Mouse (Mus musculus): ENCODE measurements at regions not wholly inside any gene's neighbourhood (a gene's known extent, or its start where the extent isn't known, plus 50 kb on each side); places are given as distances from the start of the nearest gene placed in this dataset.

DNA sequence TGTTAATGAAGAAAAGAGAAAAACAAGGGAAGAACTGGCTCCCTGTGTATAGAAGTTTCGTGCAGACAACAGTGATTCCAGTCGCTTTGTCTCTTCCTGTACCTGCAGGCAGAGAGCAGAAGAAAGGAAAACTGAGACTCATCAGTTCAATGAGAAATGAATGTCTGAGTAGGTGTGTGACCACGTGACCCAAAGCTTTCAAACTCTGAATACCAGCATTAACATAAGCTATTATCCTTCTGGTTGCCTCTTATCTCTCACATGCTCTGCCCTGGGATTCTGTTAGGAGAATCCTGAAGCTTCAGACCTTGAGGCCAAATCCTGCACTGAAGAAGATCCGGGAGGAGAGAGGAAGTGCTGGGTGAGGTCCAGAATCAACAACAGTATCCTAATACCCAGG lies 91.1 kb upstream of the Jun start:
- TF ChIP-seq POLR2A (IDR thresholded peaks at IDR 0.05; ENCODE audit: low read depth, low read length) (no peak), CTCF (IDR thresholded peaks at IDR 0.05; ENCODE audit: extremely low read depth, insufficient read length, insufficient replicate concordance, low read depth, low read length) (no peak)
- no peak overlapping the region for H3K4me3 ChIP-seq (ENCODE audit: low read depth, low read length)
- peaks cover 12% of the 10 kb centered on the region; the same call in 1 of the 2 replicates for H3K4me1 ChIP-seq (ENCODE audit: control insufficient read depth, insufficient read depth, insufficient read length, low read length)
- no peaks in the 10 kb centered on the region for H3K27me3 ChIP-seq (ENCODE audit: control insufficient read depth, insufficient read depth, low read length)
- H3K36me3 ChIP-seq (ENCODE audit: control insufficient read depth, insufficient read depth, low read length): no peaks in the 10 kb centered on the region
- 55% methylated on average over 4 of the region's 4 CpGs for WGBS
- H3K27ac ChIP-seq (ENCODE audit: insufficient read depth, low read depth, low read length): no peak overlapping the region

DNA sequence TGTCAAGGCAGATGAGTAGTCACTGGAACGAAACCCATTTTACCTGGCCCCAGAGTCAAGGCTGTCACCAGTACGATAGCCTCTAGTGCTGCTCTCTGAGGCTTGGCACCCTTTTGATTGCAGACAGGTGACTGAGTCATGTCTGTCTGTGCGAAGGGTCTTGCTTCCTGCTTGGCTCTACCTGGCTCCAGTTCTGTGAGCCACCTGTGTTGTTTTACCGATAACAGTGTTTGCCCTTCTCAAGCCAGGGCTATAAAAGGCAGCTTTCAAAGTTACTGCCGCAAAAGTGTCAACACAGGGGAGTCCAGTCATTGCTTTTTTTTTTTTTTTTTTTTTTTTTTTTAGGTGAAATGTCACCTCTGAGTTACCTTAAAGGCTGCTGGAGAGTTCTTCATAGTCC lies 91.6 kb upstream of the Jun start:
- Histone ChIP-seq H3K36me3 (ENCODE audit: control insufficient read depth, insufficient read depth, low read length) (no peaks in the 10 kb centered on the region), H3K27me3 (ENCODE audit: control insufficient read depth, insufficient read depth, low read length) (no peaks in the 10 kb centered on the region), H3K27ac (ENCODE audit: insufficient read depth, low read depth, low read length) (no peak overlapping the region), H3K4me3 (ENCODE audit: low read depth, low read length) (no peak overlapping the region), H3K4me1 (ENCODE audit: control insufficient read depth, insufficient read depth, insufficient read length, low read length) (peaks cover 12% of the 10 kb centered on the region; the same call in 1 of the 2 replicates)
- WGBS: 25% methylated on average over 5 of the region's 5 CpGs
- TF ChIP-seq POLR2A (IDR thresholded peaks at IDR 0.05; ENCODE audit: low read depth, low read length) (no peak), CTCF (IDR thresholded peaks at IDR 0.05; ENCODE audit: extremely low read depth, insufficient read length, insufficient replicate concordance, low read depth, low read length) (no peak)

GRCm38 (mm10) chr4:95144440-95144839 lies 92.4 kb upstream of the Jun start:
- TF ChIP-seq CTCF (IDR thresholded peaks at IDR 0.05; ENCODE audit: extremely low read depth, insufficient read length, insufficient replicate concordance, low read depth, low read length) (no peak), POLR2A (IDR thresholded peaks at IDR 0.05; ENCODE audit: low read depth, low read length) (no peak)
- Histone ChIP-seq H3K4me1 (ENCODE audit: control insufficient read depth, insufficient read depth, insufficient read length, low read length) (peaks cover 12% of the 10 kb centered on the region; the same call in 1 of the 2 replicates), H3K27me3 (ENCODE audit: control insufficient read depth, insufficient read depth, low read length) (no peaks in the 10 kb centered on the region), H3K4me3 (ENCODE audit: low read depth, low read length) (no peak overlapping the region), H3K36me3 (ENCODE audit: control insufficient read depth, insufficient read depth, low read length) (no peaks in the 10 kb centered on the region), H3K27ac (ENCODE audit: insufficient read depth, low read depth, low read length) (no peak overlapping the region)

GRCm38 (mm10) chr4:95146268-95146667 lies 94.2 kb upstream of the Jun start:
- TF ChIP-seq CTCF (IDR thresholded peaks at IDR 0.05; ENCODE audit: extremely low read depth, insufficient read length, insufficient replicate concordance, low read depth, low read length) (no peak), POLR2A (IDR thresholded peaks at IDR 0.05; ENCODE audit: low read depth, low read length) (no peak)
- WGBS: 61% methylated on average over 5 of the region's 5 CpGs
- no peaks in the 10 kb centered on the region for H3K27me3 ChIP-seq (ENCODE audit: control insufficient read depth, insufficient read depth, low read length)
- H3K36me3 ChIP-seq (ENCODE audit: control insufficient read depth, insufficient read depth, low read length): no peaks in the 10 kb centered on the region
- H3K27ac ChIP-seq (ENCODE audit: insufficient read depth, low read depth, low read length): no peak overlapping the region
- H3K4me1 ChIP-seq (ENCODE audit: control insufficient read depth, insufficient read depth, insufficient read length, low read length): peaks cover 8% of the 10 kb centered on the region; the same call in 1 of the 2 replicates
- H3K4me3 ChIP-seq (ENCODE audit: low read depth, low read length): no peak overlapping the region

GRCm38 (mm10) chr4:95148665-95149064 lies 96.6 kb upstream of the Jun start:
- H3K4me1 ChIP-seq (ENCODE audit: control insufficient read depth, insufficient read depth, insufficient read length, low read length): peaks cover 3% of the 10 kb centered on the region; the same call in 1 of the 2 replicates
- H3K36me3 ChIP-seq (ENCODE audit: control insufficient read depth, insufficient read depth, low read length): no peaks in the 10 kb centered on the region
- WGBS: 75% methylated on average over 1 of the region's 1 CpGs
- no peak overlapping the region for H3K4me3 ChIP-seq (ENCODE audit: low read depth, low read length)
- H3K27me3 ChIP-seq (ENCODE audit: control insufficient read depth, insufficient read depth, low read length): no peaks in the 10 kb centered on the region
- H3K27ac ChIP-seq (ENCODE audit: insufficient read depth, low read depth, low read length): no peak overlapping the region
- TF ChIP-seq POLR2A (IDR thresholded peaks at IDR 0.05; ENCODE audit: low read depth, low read length) (no peak), CTCF (IDR thresholded peaks at IDR 0.05; ENCODE audit: extremely low read depth, insufficient read length, insufficient replicate concordance, low read depth, low read length) (no peak)

DNA sequence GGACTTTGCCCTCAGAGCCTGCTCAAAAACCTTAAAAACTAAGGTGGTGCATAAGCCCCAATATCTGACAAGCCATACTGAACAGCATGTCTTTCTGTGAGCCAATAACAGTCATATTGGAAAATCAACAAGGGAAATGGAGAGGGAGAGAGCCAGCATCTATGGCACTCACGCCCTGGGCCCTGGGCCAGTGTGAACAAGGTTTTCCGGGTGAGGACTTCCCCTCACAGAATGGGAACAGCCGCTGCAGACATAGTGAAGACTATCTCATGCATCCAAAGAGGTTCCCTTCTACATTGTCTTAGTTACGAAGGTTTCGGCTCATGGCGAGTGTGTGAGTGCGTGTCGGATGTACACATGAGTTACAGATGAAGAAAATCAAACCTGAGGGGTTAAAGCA lies 99.7 kb upstream of the Jun start:
- H3K27ac ChIP-seq (ENCODE audit: insufficient read depth, low read depth, low read length): no peak overlapping the region
- no peak overlapping the region for H3K4me3 ChIP-seq (ENCODE audit: low read depth, low read length)
- 73% methylated on average over 8 of the region's 8 CpGs for WGBS
- H3K4me1 ChIP-seq (ENCODE audit: control insufficient read depth, insufficient read depth, insufficient read length, low read length): peaks cover 16% of the 10 kb centered on the region
- no peaks in the 10 kb centered on the region for H3K36me3 ChIP-seq (ENCODE audit: control insufficient read depth, insufficient read depth, low read length)
- no peaks in the 10 kb centered on the region for H3K27me3 ChIP-seq (ENCODE audit: control insufficient read depth, insufficient read depth, low read length)
- TF ChIP-seq POLR2A (IDR thresholded peaks at IDR 0.05; ENCODE audit: low read depth, low read length): no peak
- TF ChIP-seq CTCF (IDR thresholded peaks at IDR 0.05; ENCODE audit: extremely low read depth, insufficient read length, insufficient replicate concordance, low read depth, low read length): no peak

- 86% methylated on average over 4 of the region's 4 CpGs for WGBS
- no peak for TF ChIP-seq POLR2A (IDR thresholded peaks at IDR 0.05; ENCODE audit: low read depth, low read length)
- no peak for TF ChIP-seq CTCF (IDR thresholded peaks at IDR 0.05; ENCODE audit: extremely low read depth, insufficient read length, insufficient replicate concordance, low read depth, low read length)
- Histone ChIP-seq H3K4me1 (ENCODE audit: control insufficient read depth, insufficient read depth, insufficient read length, low read length) (peaks cover 22% of the 10 kb centered on the region), H3K27me3 (ENCODE audit: control insufficient read depth, insufficient read depth, low read length) (no peaks in the 10 kb centered on the region), H3K27ac (ENCODE audit: insufficient read depth, low read depth, low read length) (no peak overlapping the region), H3K36me3 (ENCODE audit: control insufficient read depth, insufficient read depth, low read length) (no peaks in the 10 kb centered on the region), H3K4me3 (ENCODE audit: low read depth, low read length) (no peak overlapping the region)
Observed at GRCm38 (mm10) chr4:95152431-95153115, 100.6 kb upstream of the Jun start.
